Mouse (Mus musculus): ENCODE data around the gene Bcan. TPM values are rescaled to one million over a fixed set of nuclear protein-coding genes. Genes with fewer than 3 reads are reported as not detected.

The Bcan gene
- total RNA-seq, 1 experiment from 2014 or later = not detected

- no peak for ATAC-seq (ENCODE audit: extremely low read depth, insufficient number of reproducible peaks, low FRiP score, poor library complexity, severe bottlenecking)
Observed at GRCm38 (mm10) chr3:87979493-87979892, 20.5 kb downstream of the Bcan start.

DNA sequence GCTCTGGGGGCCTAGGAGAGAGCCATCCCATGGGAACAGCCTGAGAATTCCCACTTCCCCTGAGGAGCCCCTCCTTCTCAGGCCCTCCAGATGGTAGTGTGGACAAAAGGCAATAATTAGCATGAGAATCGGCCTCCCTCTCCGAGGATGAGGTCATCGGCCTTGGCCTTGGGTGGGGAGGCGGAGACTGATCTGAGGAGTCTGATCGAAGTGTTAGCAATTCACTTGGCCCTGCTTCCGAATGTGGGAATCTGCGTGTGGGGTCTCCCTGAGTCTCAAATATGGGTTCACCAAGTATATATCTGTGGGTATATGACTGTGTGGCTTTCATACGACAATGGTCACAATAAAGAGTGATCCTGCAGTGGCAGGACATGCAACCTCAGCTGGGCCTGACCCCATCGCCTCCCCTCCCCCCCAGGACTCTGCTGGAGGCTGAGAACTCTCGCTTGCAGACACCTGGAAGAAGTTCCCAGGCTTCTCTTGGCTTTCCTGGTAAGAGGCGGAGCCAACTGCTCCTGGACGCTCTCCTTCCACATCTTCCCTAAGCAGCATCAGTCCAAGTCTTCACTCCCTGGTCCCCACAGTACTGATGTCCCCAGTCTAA lies 25.5 kb downstream of the Bcan start:
- no peak for ATAC-seq (ENCODE audit: extremely low read depth, insufficient number of reproducible peaks, low FRiP score, poor library complexity, severe bottlenecking)

DNA sequence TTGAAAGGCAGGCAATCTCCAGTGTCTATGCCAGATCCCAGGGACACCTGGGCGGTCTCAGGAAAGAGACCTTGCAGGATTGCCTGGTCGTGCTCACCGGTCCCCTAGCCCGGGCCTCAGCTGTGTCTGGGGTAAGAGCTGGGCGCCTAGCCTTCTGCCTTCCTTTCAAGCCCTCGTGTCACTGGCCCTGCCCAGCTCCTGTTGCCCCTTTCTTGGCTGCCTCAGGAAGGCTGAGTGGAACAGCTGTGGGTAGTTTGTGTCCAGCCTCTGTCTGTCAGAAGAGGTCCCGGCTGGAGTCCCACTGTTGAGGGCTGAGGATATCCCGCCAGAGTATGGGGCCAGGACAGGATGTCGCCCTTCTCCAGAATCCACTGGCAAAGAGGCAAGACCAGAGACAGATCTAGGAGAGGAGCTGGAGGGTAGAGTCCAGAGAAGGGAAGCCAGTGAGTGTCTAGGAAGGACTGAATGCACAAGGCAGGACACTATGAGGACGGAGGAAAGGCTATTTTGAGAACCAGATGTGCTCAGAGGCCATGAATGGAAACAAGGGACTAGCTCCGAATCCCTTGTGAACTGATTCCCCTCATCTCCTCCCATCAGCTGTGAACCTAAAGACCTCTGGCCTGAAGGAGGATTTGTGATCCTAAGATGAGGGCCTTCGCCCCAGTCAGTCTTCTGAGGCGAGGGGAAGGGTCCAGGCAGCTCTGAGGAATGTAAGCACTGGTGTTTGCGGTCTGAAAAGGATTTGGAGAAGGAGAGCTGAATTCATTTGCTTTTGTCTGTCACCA lies 26.2 kb downstream of the Bcan start:
- ATAC-seq (ENCODE audit: extremely low read depth, insufficient number of reproducible peaks, low FRiP score, poor library complexity, severe bottlenecking) = no peak

- ATAC-seq (ENCODE audit: extremely low read depth, insufficient number of reproducible peaks, low FRiP score, poor library complexity, severe bottlenecking) = no peak
Observed at GRCm38 (mm10) chr3:87972776-87973175, 27.3 kb downstream of the Bcan start.

- no peak for ATAC-seq (ENCODE audit: extremely low read depth, insufficient number of reproducible peaks, low FRiP score, poor library complexity, severe bottlenecking)
Observed at GRCm38 (mm10) chr3:87972203-87972664, 27.8 kb downstream of the Bcan start.

GRCm38 (mm10) chr3:87971489-87972202 lies 28.4 kb downstream of the Bcan start:
- ATAC-seq (ENCODE audit: extremely low read depth, insufficient number of reproducible peaks, low FRiP score, poor library complexity, severe bottlenecking) = no peak

GRCm38 (mm10) chr3:87970939-87971488 lies 29.0 kb downstream of the Bcan start, which contains the start of gene Nes:
Gene Nes (plus strand): TSS chr3:87971078.
- no peak for ATAC-seq (ENCODE audit: extremely low read depth, insufficient number of reproducible peaks, low FRiP score, poor library complexity, severe bottlenecking)

DNA sequence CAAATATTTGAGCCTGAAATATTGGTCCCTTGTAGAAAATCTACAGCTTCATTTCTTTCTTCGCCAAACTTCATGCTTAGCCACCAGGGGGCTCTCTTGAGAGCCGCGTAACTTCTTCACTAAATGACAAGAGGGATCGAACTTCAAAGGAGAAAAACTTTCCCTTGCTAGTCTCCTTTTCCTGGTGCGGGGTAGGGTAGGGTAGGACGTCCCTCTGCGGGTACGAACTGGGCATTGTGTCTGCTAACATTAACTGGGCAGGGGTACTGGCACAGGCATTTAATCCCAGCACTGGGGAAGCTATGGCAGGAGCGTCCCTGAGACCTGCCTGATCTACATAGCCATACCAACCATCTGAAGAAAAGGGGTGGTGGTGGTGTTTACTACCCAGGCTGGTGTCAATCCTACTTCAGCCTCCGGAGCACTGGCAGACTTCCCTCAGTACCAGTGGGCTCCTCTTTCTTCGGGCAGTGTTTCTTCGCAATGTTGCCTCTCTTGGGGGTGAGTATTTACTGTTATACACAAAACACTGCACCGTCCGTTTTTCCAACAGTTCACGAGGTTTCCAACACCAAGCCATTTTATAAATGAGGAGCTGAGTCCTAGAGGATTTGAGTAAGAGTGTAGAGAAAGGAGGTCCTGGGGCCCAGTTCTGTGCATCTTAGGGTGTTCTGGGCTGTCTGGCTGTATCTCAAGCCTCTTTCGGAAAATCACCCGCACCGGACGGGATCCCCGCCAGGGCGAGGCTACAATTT lies 29.7 kb downstream of the Bcan start:
- ATAC-seq (ENCODE audit: extremely low read depth, insufficient number of reproducible peaks, low FRiP score, poor library complexity, severe bottlenecking) = no peak

GRCm38 (mm10) chr3:87960586-87961191 lies 39.3 kb downstream of the Bcan start:
- peak; percentile 71 for ATAC-seq (ENCODE audit: extremely low read depth, insufficient number of reproducible peaks, low FRiP score, poor library complexity, severe bottlenecking)

DNA sequence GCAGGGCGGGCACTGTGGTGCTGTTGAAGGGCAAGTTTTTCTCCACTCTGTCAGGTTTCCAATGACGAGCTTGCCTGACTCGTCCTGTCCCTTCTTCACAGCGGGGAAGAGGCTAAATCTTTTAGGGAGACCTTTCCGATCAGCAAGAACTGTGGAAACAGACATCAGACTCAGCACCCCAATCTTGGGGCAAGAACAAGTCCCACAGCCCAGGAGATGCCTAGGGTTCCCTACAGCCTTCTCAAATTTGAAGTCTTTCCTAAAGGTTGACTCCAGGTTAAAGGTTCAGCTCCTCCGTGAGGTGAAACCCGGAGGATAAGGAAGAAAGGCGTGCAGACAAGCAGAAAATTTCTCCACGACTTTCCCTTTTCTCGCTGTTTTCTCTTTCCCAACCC lies 39.8 kb downstream of the Bcan start:
- ATAC-seq (ENCODE audit: extremely low read depth, insufficient number of reproducible peaks, low FRiP score, poor library complexity, severe bottlenecking) = no peak

DNA sequence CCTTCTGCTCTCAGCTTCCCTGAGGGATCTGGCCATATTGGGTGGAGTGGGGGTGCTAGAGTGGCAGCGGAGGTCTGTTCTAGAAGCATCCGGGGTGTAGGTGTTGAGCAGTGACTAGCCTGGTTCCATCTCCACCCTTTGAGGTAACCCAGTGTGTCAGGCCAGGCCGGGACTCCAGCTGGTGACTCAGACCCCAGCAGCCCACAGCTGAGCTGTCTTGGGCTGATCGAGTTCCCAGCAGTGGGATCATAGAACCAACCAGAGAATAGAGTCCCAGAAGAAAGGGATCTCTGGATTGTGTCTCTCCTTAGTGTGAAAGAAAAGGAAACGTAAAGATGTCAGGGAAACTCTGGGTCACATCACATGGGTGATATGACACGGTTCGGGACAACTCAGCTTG lies 40.7 kb downstream of the Bcan start:
- no peak for ATAC-seq (ENCODE audit: extremely low read depth, insufficient number of reproducible peaks, low FRiP score, poor library complexity, severe bottlenecking)

DNA sequence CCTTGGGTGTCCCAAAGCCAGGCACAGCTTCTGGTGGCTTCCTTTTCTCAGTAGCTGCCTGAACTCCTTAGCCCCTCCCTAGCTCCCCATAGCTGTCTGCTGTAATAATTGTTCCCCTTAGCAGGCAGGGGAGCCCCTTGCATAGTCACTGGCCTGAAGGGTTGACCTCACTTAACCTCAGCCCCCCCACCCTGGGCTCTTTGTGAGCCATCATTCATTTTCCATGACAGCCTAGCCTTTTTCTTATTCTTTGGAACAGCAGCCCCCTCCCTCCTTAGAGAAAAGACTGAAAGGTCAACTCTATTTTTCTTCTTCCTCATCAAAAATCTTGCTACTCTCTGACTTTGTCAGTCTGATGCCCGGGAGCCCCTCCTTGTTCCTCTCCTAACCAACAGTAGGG lies 41.1 kb downstream of the Bcan start:
- no peak for ATAC-seq (ENCODE audit: extremely low read depth, insufficient number of reproducible peaks, low FRiP score, poor library complexity, severe bottlenecking)

- no peak for ATAC-seq (ENCODE audit: extremely low read depth, insufficient number of reproducible peaks, low FRiP score, poor library complexity, severe bottlenecking)
Observed at GRCm38 (mm10) chr3:87958476-87958875, 41.6 kb downstream of the Bcan start.

GRCm38 (mm10) chr3:87958056-87958455 lies 42.0 kb downstream of the Bcan start:
- ATAC-seq (ENCODE audit: extremely low read depth, insufficient number of reproducible peaks, low FRiP score, poor library complexity, severe bottlenecking) = no peak

DNA sequence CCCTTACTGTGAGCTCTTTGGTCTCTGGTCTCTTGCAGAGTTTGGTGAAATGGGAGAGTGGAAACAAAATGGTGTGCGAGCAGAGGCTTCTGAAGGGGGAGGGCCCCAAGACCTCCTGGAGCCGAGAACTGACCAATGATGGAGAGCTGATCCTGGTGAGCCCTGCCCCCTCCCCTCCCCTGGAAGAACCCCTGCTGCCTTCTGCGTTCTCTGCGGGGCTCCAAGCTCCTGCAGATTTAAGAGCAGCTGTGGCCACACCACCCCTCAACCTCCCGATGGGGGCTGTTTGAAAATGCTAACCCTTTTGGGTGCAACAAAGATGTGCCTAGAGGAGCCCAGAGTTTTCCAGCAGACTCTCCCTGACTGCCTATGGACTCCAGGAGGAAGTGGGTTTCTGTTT lies 47.6 kb downstream of the Bcan start:
- ATAC-seq (ENCODE audit: extremely low read depth, insufficient number of reproducible peaks, low FRiP score, poor library complexity, severe bottlenecking) = no peak

- no peak for ATAC-seq (ENCODE audit: extremely low read depth, insufficient number of reproducible peaks, low FRiP score, poor library complexity, severe bottlenecking)
Observed at GRCm38 (mm10) chr3:87951946-87952345, 48.1 kb downstream of the Bcan start.

- no peak for ATAC-seq (ENCODE audit: extremely low read depth, insufficient number of reproducible peaks, low FRiP score, poor library complexity, severe bottlenecking)
Observed at GRCm38 (mm10) chr3:87949955-87950515, 50.0 kb downstream of the Bcan start.

GRCm38 (mm10) chr3:87949266-87949954 lies 50.6 kb downstream of the Bcan start:
- no peak for ATAC-seq (ENCODE audit: extremely low read depth, insufficient number of reproducible peaks, low FRiP score, poor library complexity, severe bottlenecking)

Measured in neutrophil, adult 5-6 weeks (primary cell).